Mouse (Mus musculus) C2C12 (cell line): ENCODE data around the gene 3110001I22Rik. TPM values are rescaled to one million over a fixed set of nuclear protein-coding genes. Genes with fewer than 3 reads are reported as not detected.
A peak's percentile ranks its signal among the peaks of the same experiment; 100 is the strongest.
"Not testable (repeated sequence)": the region's sequence is repeated elsewhere in the genome, so short reads cannot be mapped to it uniquely, and the experiment has no call there.

Experiments used
- H3K27me3 ChIP-seq: one replicate; pipeline ENCODE4 v1.6.1; 2011; ENCODE audit not compliant: control insufficient read depth, insufficient read depth, insufficient read length
- H3K36me3 ChIP-seq: one replicate; pipeline ENCODE4 v1.6.1; 2011; ENCODE audit not compliant: control insufficient read depth, insufficient read depth
- H3K4me3 ChIP-seq: one replicate; pipeline ENCODE4 v1.5.1; 2011; ENCODE audit warnings: mild to moderate bottlenecking, control low read depth; ENCODE audit not compliant: poor library complexity, insufficient read depth, severe bottlenecking
- H3K79me2 ChIP-seq: one replicate; pipeline ENCODE4 v1.6.1; 2011; ENCODE audit not compliant: control insufficient read depth, insufficient read depth
- H3K79me3 ChIP-seq: one replicate; pipeline ENCODE4 v1.6.1; 2011; ENCODE audit warnings: low read depth, control low read depth
- H3ac ChIP-seq: one replicate; pipeline ENCODE3; 2011; ENCODE audit warnings: low read depth; ENCODE audit not compliant: control insufficient read depth, insufficient read length
- CEBPB ChIP-seq: IDR thresholded peaks from one replicate; pipeline ENCODE4 v1.6.1; 2011; ENCODE audit warnings: low read depth, mild to moderate bottlenecking, control low read depth, moderate library complexity
- CTCF ChIP-seq: IDR thresholded peaks from one replicate; pipeline ENCODE4 v1.5.1; 2011; ENCODE audit not compliant: control insufficient read depth, insufficient read depth, insufficient read length
- FOSL1 ChIP-seq: IDR thresholded peaks from one replicate; pipeline ENCODE4 v1.8.0; 2011; ENCODE audit warnings: mild to moderate bottlenecking, low read length; ENCODE audit not compliant: poor library complexity, insufficient read depth, severe bottlenecking
- MAX ChIP-seq: IDR thresholded peaks from one replicate; pipeline ENCODE4 v1.6.1; 2011; ENCODE audit warnings: mild to moderate bottlenecking, control low read depth
- MYOD1 ChIP-seq: IDR thresholded peaks from one replicate; pipeline ENCODE4 v1.6.1; 2011; ENCODE audit warnings: low read depth; ENCODE audit not compliant: control insufficient read depth, insufficient read length
- MYOG ChIP-seq: IDR thresholded peaks from one replicate; pipeline ENCODE4 v1.6.1; 2011; ENCODE audit not compliant: control insufficient read depth, insufficient read length; ENCODE audit errors: extremely low read depth
- USF1 ChIP-seq: IDR thresholded peaks from one replicate; pipeline ENCODE4 v1.6.1; 2011; ENCODE audit warnings: low read depth, mild to moderate bottlenecking, control low read depth, moderate library complexity
- polyA plus RNA-seq: library from polyadenylated mRNA; unstranded; fragments of >200 nt; fragmentation: generic; extraction: Trizol; gene quantifications from one replicate; pipeline ENCODE4 v1.2.1, GENCODE M21; 2012; ENCODE audit warnings: missing spikeins

Gene 3110001I22Rik
- polyA plus RNA-seq, 1 experiment, result 2.0 TPM

DNA sequence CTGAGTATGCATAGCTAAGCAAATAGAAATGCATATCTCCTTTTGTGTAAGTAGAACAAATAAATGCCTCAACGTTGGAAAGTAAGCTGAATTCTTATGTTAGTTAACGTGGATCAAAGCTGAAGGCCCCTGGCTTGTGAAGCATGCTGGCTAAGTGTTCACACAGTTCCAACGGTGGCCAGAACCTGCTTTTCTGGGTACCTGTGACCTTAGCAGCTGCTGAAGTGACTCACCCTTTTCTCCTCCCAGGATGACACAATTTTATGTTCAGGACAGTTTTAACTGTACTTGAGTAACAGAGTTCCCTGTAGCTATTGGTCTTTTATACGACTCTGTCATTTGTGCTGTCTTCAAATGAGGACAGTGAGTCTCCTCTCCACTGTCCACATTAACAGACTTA, 25.8 kb upstream of the 3110001I22Rik start:
- Histone ChIP-seq H3ac (no peak overlapping the region), H3K27me3 (no peaks in the 10 kb centered on the region), H3K79me3 (no peaks in the 10 kb centered on the region), H3K4me3 (no peak overlapping the region), H3K79me2 (no peaks in the 10 kb centered on the region), H3K36me3 (peaks cover 19% of the 10 kb centered on the region)
- TF ChIP-seq FOSL1 (no peak), CTCF (no peak), MAX (no peak), CEBPB (no peak), MYOD1 (no peak), USF1 (no peak), MYOG (no peak)

DNA sequence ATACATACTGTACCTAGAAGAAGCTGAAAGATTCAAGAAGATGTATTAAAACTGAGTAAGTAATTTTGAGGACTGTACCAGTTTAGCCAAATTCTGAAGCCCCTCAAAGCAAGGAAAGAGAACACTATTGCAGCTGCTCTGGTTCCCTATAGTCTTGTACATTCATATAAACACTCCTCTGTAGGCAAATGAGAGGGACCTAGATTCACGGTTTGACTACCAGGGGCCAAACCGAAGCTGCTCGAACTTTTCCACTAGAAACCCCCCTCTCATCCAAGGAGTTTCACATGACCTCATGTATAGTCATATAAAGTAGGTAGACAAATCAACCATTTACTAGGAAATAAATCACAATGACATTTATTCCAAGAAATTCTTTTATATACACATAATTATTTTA, 12.8 kb upstream of the 3110001I22Rik start:
- no peaks in the 10 kb centered on the region for H3K79me2 ChIP-seq
- H3ac ChIP-seq, result no peak overlapping the region
- H3K36me3 ChIP-seq, result peaks cover 58% of the 10 kb centered on the region
- TF ChIP-seq CEBPB, result no peak
- TF ChIP-seq MYOG, result no peak
- TF ChIP-seq MAX, result no peak
- TF ChIP-seq FOSL1, result no peak
- no peak for TF ChIP-seq USF1
- TF ChIP-seq MYOD1, result no peak
- TF ChIP-seq CTCF, result no peak
- H3K4me3 ChIP-seq, result no peak overlapping the region
- H3K79me3 ChIP-seq, result no peaks in the 10 kb centered on the region
- H3K27me3 ChIP-seq, result no peaks in the 10 kb centered on the region

GRCm38 (mm10) chr16:13660736-13661135, 11.0 kb upstream of the 3110001I22Rik start:
- Histone ChIP-seq H3K4me3 (no peak overlapping the region), H3K79me2 (no peaks in the 10 kb centered on the region), H3ac (no peak overlapping the region), H3K36me3 (peaks cover 52% of the 10 kb centered on the region), H3K27me3 (no peaks in the 10 kb centered on the region), H3K79me3 (no peaks in the 10 kb centered on the region)
- TF ChIP-seq MAX (no peak), CEBPB (no peak), USF1 (no peak), CTCF (no peak), FOSL1 (no peak), MYOD1 (no peak), MYOG (no peak)

DNA sequence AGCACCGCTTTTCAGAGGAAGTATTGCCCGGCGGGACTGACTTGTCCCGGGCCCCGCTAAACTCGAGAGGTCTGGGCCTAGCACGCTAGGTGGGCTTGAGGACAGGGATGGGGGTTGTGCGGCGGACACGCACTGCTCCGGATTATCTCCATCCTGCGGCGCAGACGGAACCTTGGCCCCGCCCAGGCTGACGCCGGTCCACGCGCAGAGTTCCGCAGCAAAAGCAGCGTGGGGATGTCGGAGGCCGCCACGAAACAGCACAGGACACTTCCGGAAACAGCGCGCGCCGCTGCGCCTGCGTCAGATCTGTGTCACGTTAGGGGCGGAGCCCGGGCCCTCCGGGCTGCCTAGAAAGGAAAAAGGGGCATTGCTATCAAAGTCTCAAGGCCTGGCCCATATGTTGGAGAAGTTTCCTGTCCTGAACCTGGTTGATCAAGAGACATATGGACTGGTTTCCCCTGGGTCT, 3.8 kb upstream of the 3110001I22Rik start, which contains the start of gene Parn:
Gene Parn (minus strand): TSS at position 293 of the 466 bp plus-strand sequence.
- H3K4me3 ChIP-seq, result peak within 1 kb of the TSS; percentile 45

DNA sequence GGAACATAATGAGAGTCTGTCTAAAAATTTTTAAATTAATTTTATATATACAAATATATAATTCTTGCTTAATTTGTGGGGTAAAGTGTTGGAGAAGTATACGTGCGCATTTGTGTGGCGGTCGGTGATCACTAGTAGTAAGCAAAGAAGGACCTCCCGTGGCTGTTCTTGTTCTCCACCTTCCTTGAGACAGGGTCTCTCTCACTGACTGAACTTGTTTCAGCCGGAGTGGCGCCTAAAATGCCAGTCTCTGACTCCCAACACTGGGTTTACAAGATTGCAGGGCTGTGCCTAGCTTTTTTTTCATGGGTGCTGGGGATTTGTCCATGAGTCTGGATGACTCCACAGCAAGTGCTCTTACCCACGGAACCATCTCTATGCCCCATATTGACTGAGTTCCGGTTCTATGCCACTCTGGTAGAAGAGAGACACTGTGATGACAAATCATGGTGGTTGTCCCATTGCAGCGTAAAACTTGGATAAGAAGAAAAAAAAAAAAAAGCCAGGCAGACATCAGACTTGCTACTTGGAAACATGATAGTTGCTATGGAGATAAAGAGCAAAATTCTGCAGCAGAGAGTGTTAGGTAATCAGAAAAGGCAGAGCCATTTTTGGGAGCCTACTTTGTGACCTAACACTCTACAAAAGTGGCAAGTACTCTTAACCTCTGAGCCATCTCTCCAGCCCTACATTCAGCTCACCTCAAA, 3.2 kb upstream of the 3110001I22Rik start:
- no peak overlapping the region for H3K4me3 ChIP-seq
- peaks cover 9% of the 10 kb centered on the region for H3K36me3 ChIP-seq
- no peak for TF ChIP-seq MAX
- no peak for TF ChIP-seq USF1
- no peak for TF ChIP-seq MYOG
- TF ChIP-seq CTCF, result no peak
- no peak for TF ChIP-seq FOSL1
- peaks cover 18% of the 10 kb centered on the region for H3K79me2 ChIP-seq
- no peak overlapping the region for H3ac ChIP-seq
- H3K79me3 ChIP-seq, result peaks cover 15% of the 10 kb centered on the region
- H3K27me3 ChIP-seq, result no peaks in the 10 kb centered on the region

More for the DNA sequence above, 3.8 kb upstream of the 3110001I22Rik start, which contains the start of gene Parn:
- H3K27me3 ChIP-seq, result no peaks in the 10 kb centered on the region
- H3ac ChIP-seq, result peak within 1 kb of the TSS; percentile 89
- H3K79me2 ChIP-seq, result peaks cover 11% of the 10 kb centered on the region
- H3K36me3 ChIP-seq, result peaks cover 15% of the 10 kb centered on the region
- H3K79me3 ChIP-seq, result peaks cover 11% of the 10 kb centered on the region
- TF ChIP-seq MAX, result peak; percentile 86
- no peak for TF ChIP-seq CEBPB

DNA sequence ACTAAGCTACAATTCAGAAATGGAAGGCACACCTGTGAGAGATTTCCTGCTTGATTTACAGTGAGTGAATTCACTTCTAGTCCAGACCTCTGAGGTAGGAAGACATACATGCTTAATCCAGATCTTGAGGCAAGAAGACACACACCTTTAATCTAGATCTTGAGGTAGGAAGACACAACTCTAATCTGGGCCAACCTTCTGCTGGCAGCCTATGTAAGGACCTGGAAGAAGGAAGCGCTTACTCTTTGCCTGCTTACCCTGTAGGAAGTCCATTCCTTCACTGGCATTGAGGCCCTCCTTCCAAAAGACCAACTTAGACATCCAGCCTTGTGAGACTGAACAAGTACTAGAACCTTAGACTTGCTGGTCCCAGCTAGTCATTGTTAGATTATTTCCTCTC, 2.4 kb upstream of the 3110001I22Rik start:
- Histone ChIP-seq H3K79me2 (peaks cover 19% of the 10 kb centered on the region), H3ac (no peak overlapping the region), H3K36me3 (peaks cover 8% of the 10 kb centered on the region), H3K4me3 (no peak overlapping the region), H3K79me3 (peaks cover 15% of the 10 kb centered on the region), H3K27me3 (no peaks in the 10 kb centered on the region)
- no peak for TF ChIP-seq MYOG
- TF ChIP-seq MAX, result no peak
- no peak for TF ChIP-seq USF1
- TF ChIP-seq CEBPB, result no peak
- TF ChIP-seq MYOD1, result no peak
- TF ChIP-seq FOSL1, result no peak
- no peak for TF ChIP-seq CTCF

DNA sequence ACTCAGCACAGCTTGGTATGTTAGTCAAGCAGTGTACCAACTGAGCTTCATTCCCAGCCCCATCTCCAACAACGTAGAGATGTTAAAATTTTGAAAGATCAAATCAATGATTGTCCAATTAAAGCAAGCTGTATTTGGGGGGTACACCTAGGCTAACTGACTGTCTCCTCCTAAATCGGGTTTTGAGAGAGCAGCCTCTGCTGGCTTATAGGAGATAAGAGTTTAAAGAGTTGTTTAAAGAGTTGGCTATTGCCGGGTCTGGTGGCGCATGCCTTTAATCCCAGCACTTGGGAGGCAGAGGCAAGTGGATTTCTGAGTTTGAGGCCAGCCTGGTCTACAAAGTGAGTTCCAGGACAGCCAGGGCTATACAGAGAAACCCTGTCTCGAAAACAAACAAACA, 833 bp upstream of the 3110001I22Rik start:
- H3K4me3 ChIP-seq, H3ac ChIP-seq, H3K27me3 ChIP-seq: not testable (repeated sequence)
- Histone ChIP-seq H3K79me3 (peaks cover 15% of the 10 kb centered on the region), H3K79me2 (peaks cover 19% of the 10 kb centered on the region), H3K36me3 (peaks cover 11% of the 10 kb centered on the region)
